Mouse (Mus musculus) neural tube, embryonic 11.5 days (tissue): ENCODE measurements at regions not wholly inside any gene's neighbourhood (a gene's known extent, or its start where the extent isn't known, plus 50 kb on each side); places are given as distances from the start of the nearest gene placed in this dataset.

Experiments
- ATAC-seq: fragments of 200-750 bp; cut with Nextera tagmentation; 2 replicates; pipeline ENCODE4 v1.8.0; 2017; ENCODE audit warnings: moderate number of reproducible peaks, mild to moderate bottlenecking, moderate TSS enrichment, moderate library complexity; ENCODE audit not compliant: insufficient read depth, low FRiP score, low TSS enrichment
- DNase-seq: peaks from one replicate; pipeline ENCODE4 v3.0.0-alpha.2; 2015; ENCODE audit warnings: low spot score
- H3K27ac ChIP-seq: fragments of 300-500 bp; sonication (generic); 2 replicates; pipeline ENCODE4 v1.5.1; 2014; ENCODE audit warnings: low read depth, mild to moderate bottlenecking, low read length
- H3K27me3 ChIP-seq: fragments of 300-500 bp; sonication (generic); 2 replicates; pipeline ENCODE4 v1.6.1; 2014; ENCODE audit warnings: mild to moderate bottlenecking, low read length, mixed read lengths; ENCODE audit not compliant: control insufficient read depth, insufficient read depth
- H3K36me3 ChIP-seq: fragments of 300-500 bp; sonication (generic); 2 replicates; pipeline ENCODE4 v1.6.1; 2014; ENCODE audit warnings: mild to moderate bottlenecking, low read length, moderate library complexity, mixed read lengths; ENCODE audit not compliant: control insufficient read depth, insufficient read depth
- H3K4me1 ChIP-seq: fragments of 300-500 bp; sonication (generic); 2 replicates; pipeline ENCODE4 v1.6.1; 2014; ENCODE audit warnings: low read length, mixed read lengths; ENCODE audit not compliant: control insufficient read depth, insufficient read depth
- H3K4me2 ChIP-seq: fragments of 300-500 bp; sonication (generic); 2 replicates; pipeline ENCODE4 v1.6.1; 2014; ENCODE audit warnings: low read depth, mild to moderate bottlenecking, moderate library complexity
- H3K4me3 ChIP-seq: fragments of 300-500 bp; sonication (generic); 2 replicates; pipeline ENCODE4 v1.5.1; 2014; ENCODE audit warnings: low read depth, low read length
- H3K9ac ChIP-seq: fragments of 300-500 bp; sonication (generic); 2 replicates; pipeline ENCODE4 v1.6.1; 2014; ENCODE audit warnings: mild to moderate bottlenecking, low read length
- H3K9me3 ChIP-seq: fragments of 300-500 bp; sonication (generic); 2 replicates; pipeline ENCODE4 v1.6.1; 2016; ENCODE audit warnings: low read length; ENCODE audit not compliant: control insufficient read depth
- WGBS: fragments of 180-500 bp; shearing (Covaris S2); extraction: QIAGEN DNeasy Blood & Tissue Kit; methylation state at CpG from one replicate; pipeline ENCODE4 v1.1.7; 2014; 5-methylcytosine and 5-hydroxymethylcytosine counted together

DNA sequence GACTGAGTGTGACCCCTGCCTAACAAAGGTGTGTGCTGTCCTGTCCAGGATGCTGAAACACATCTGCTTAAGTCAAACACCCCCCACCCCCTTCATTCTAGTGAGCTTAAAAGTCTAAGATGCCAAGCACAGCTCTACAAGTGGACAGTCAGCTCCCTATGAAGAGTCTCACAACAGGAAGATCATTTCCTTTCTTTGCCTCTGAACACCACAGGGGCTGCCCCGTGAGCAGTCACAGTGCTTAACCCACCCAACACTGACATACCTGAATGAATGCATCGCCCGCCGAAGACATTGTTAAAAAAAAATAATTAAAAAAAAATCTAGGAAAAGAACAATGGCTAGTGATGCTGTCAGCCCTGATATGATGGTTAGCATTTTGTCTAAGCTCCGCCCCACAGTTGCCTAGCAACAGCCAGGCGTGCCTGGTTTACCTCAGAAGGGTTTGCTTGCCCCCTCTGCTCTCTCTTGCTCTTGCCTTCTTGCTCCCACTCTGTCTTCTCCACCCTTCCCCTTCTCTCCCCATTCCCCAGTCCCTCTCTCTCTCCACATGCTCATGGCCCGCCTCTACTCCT lies 187.7 kb downstream of the Ly86 start:
- 77% methylated on average over 7 of the region's 7 CpGs for WGBS
- no peak overlapping the region for H3K9ac ChIP-seq
- H3K27ac ChIP-seq = no peak overlapping the region
- no peaks in the 10 kb centered on the region for H3K4me1 ChIP-seq
- ATAC-seq = no peak
- no peak overlapping the region for H3K4me2 ChIP-seq
- no peaks in the 10 kb centered on the region for H3K36me3 ChIP-seq
- H3K9me3 ChIP-seq = no peaks in the 10 kb centered on the region
- H3K4me3 ChIP-seq = no peak overlapping the region
- H3K27me3 ChIP-seq = no peaks in the 10 kb centered on the region
- no peak for DNase-seq

DNA sequence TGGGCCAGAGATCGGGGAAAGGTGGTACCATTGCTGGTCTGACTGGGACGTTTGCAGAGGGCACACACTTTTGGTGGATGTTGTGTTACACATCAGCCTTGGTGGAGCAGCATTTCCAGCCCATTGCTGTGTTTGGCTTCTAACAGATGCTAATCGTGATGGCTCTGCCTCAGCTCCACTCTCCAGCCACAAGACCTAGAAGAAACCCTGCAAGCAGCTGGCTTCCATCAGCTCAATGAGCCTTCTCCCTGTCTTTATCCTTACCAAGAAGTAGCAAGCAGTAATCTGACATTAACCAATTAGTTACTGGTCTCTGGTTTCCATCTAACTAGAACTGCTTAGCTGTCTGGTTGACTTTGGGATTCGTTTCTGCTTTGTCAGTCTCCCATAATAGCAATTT lies 188.8 kb downstream of the Ly86 start:
- 80% methylated on average over 4 of the region's 4 CpGs for WGBS

DNA sequence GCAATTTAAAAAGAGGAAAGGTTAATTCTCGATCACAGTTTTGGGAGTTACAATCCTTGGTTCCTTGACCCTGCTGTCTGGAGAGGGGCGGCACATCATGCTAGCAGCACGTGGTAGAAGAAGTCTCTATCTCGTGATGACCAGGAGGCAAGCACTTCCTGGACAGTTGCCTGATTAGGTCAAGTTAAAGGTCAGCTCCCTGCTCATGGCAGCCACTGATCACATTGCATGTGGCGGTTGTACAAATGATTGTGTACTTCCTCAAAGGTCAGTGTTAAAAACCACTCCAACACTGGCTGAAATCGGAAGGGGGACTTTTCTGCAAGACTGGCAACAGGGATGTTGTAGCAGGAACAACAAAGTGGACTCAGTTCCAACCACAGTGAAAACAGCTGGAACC lies 192.3 kb downstream of the Ly86 start:
- no peaks in the 10 kb centered on the region for H3K9me3 ChIP-seq
- no peak overlapping the region for H3K4me2 ChIP-seq
- 79% methylated on average over 6 of the region's 6 CpGs for WGBS
- H3K4me1 ChIP-seq = 0 out of 2 replicates have a peak, but pooled peaks cover 2% of the 10 kb centered on the region
- H3K27ac ChIP-seq = no peak overlapping the region
- ATAC-seq (no peak), DNase-seq (no peak)
- no peak overlapping the region for H3K9ac ChIP-seq
- no peaks in the 10 kb centered on the region for H3K27me3 ChIP-seq
- H3K36me3 ChIP-seq = no peaks in the 10 kb centered on the region
- no peak overlapping the region for H3K4me3 ChIP-seq

More for the DNA sequence above, 188.8 kb downstream of the Ly86 start:
- Histone ChIP-seq H3K27ac (no peak overlapping the region), H3K4me1 (no peaks in the 10 kb centered on the region), H3K36me3 (no peaks in the 10 kb centered on the region), H3K4me3 (no peak overlapping the region), H3K27me3 (no peaks in the 10 kb centered on the region), H3K9ac (no peak overlapping the region), H3K4me2 (no peak overlapping the region), H3K9me3 (no peaks in the 10 kb centered on the region)
- ATAC-seq (no peak), DNase-seq (no peak)

DNA sequence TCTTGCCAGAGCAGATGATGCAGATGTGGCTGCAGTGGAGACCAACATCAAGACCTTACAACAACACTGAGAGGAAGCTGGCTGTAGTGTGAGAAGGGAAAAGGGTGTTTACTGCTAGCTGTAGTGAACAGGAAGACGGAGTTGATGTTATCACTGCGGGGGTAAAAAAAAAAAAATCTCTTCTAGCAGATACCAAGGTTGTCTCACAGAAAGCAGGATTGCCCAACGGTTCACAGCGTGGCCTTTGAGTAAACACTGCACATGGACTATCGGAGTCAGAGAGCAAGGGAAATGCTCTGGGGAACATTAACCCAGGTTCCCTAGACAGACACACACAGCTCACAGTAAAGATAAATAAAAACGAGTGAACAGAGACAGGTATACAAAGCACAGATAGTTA lies 192.8 kb downstream of the Ly86 start:
- ATAC-seq = no peak
- Histone ChIP-seq H3K4me1 (0 out of 2 replicates have a peak, but pooled peaks cover 2% of the 10 kb centered on the region), H3K4me3 (no peak overlapping the region), H3K27ac (no peak overlapping the region), H3K36me3 (no peaks in the 10 kb centered on the region), H3K4me2 (no peak overlapping the region), H3K9ac (no peak overlapping the region), H3K9me3 (no peaks in the 10 kb centered on the region), H3K27me3 (no peaks in the 10 kb centered on the region)
- WGBS = 80% methylated on average over 6 of the region's 6 CpGs
- no peak for DNase-seq

DNA sequence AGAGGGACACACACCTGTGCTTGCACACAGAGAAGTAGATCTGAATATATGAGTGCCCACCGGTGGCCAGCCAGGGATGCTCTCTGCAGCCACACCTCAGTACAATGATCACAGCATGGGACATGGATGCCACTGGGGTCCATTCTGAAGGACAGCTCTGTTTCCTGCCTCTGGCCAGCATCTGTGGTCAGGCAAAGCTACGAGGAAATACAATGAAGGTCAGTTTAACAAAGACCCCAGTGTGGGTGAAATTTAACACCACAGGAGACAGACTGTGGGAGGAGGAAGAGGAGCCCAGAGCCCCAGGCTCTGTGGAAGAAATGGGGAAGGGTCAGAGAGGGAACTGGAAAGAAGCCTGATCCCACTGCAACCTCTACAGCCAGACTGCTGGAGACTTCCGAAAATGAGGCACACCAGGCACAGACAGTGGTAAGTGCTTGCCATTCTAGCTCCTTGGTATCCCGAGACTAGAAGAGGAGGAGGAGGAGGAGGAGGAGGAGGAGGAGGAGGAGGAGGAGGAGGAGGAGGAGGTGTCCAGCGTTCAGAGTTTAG lies 196.0 kb downstream of the Ly86 start:
- Histone ChIP-seq H3K9ac (no peak overlapping the region), H3K27ac (no peak overlapping the region), H3K27me3 (no peaks in the 10 kb centered on the region), H3K4me2 (no peak overlapping the region), H3K36me3 (no peaks in the 10 kb centered on the region), H3K4me3 (no peak overlapping the region), H3K4me1 (0 out of 2 replicates have a peak, but pooled peaks cover 2% of the 10 kb centered on the region), H3K9me3 (no peaks in the 10 kb centered on the region)
- 9% methylated on average over 4 of the region's 5 CpGs for WGBS
- DNase-seq (no peak), ATAC-seq (no peak)

DNA sequence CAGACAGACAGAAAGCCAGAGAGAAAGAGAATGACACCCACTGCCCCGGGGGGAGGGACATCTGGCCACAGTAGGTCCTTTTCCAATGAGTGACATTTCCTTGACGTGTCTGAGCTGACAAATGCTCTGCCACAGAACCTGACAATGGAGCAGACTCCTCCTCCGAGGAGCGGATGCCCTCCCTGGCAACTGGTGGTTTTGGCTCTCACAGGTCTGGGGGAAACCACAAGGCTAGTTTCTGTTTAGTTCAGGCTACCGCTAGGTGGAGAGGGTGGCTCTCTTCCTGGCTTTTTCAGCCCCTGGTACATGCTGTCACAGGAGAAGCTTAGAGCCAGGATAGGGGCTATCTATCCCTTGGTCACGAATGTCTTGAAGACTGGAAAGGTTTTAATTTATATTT lies 196.7 kb downstream of the Ly86 start:
- H3K4me1 ChIP-seq = 0 out of 2 replicates have a peak, but pooled peaks cover 2% of the 10 kb centered on the region
- WGBS = 8% methylated on average over 6 of the region's 6 CpGs
- H3K27me3 ChIP-seq = no peaks in the 10 kb centered on the region
- no peak overlapping the region for H3K9ac ChIP-seq
- H3K36me3 ChIP-seq = no peaks in the 10 kb centered on the region
- no peaks in the 10 kb centered on the region for H3K9me3 ChIP-seq
- ATAC-seq (no peak), DNase-seq (peak; percentile 60)
- H3K4me2 ChIP-seq = peak overlapping the region; percentile 22; the same call in 1 of the 2 replicates
- no peak overlapping the region for H3K27ac ChIP-seq
- H3K4me3 ChIP-seq = no peak overlapping the region

DNA sequence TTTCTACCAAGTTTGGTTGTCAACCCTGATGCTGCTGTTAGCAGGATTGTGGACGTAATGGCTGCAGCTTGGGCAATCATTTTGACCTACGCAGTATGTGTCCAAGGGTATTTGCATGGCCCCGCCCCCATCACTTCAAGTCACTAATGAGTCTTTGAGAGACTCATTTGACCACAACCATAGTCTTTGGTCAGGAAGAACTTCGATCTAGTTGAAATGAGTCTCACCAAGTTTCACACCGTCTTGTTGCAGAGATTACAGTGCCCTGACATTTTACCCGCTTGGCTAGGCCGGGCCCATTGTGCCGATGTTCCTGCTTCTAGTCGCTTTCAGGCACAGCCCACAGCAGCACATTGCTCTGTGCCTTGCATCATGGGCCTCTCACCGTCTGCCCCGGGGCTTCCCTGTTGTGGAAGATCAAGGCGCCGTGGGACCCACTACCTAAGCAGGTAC lies 197.8 kb downstream of the Ly86 start:
- no peak overlapping the region for H3K4me2 ChIP-seq
- WGBS = 90% methylated on average over 13 of the region's 13 CpGs
- no peaks in the 10 kb centered on the region for H3K27me3 ChIP-seq
- DNase-seq (no peak), ATAC-seq (no peak)
- no peak overlapping the region for H3K4me3 ChIP-seq
- no peaks in the 10 kb centered on the region for H3K36me3 ChIP-seq
- no peaks in the 10 kb centered on the region for H3K9me3 ChIP-seq
- no peak overlapping the region for H3K9ac ChIP-seq
- no peak overlapping the region for H3K27ac ChIP-seq
- H3K4me1 ChIP-seq = 0 out of 2 replicates have a peak, but pooled peaks cover 2% of the 10 kb centered on the region

DNA sequence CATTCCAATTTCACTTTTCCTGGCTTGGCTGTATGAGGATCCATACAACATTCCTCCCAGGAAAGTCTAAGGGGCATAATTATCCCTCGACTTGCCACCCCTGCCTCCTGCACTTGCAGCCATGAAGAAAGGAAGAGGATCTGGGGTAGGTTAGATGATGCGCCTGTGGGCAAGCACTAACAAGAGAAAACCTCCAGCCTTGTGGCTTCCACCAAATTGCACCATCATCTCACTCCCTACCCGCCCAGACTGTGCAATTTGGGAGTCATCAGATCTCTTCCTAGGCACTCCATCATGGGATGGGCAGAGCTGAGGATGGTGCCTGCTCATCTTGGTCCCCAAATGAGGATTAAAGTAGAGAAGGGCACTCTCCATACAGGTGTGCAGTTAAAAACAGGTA lies 198.8 kb downstream of the Ly86 start:
- Histone ChIP-seq H3K9ac (no peak overlapping the region), H3K9me3 (no peaks in the 10 kb centered on the region), H3K36me3 (no peaks in the 10 kb centered on the region), H3K4me2 (no peak overlapping the region), H3K27me3 (no peaks in the 10 kb centered on the region), H3K4me3 (no peak overlapping the region), H3K4me1 (0 out of 2 replicates have a peak, but pooled peaks cover 2% of the 10 kb centered on the region), H3K27ac (no peak overlapping the region)
- WGBS = 80% methylated on average over 3 of the region's 3 CpGs
- DNase-seq (no peak), ATAC-seq (no peak)

DNA sequence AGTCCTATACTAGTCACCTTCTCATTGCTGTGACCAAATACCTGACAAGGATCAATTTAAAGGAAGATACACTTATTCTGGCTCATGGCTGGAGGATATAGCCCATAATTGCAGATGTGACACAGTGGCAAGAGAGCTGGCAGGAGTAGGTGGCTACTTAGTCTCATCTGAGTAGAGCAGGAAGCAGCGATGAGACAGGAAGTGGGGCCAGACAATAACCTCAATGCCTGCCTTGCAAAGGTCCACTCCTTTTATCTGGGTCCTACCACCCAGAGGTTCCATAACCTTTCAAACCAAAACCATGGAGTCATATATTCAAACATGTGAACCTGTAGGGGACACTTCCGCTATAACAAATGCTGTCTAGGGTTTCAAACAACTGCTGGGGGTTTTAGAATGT lies 199.7 kb downstream of the Ly86 start:
- DNase-seq = no peak
- Histone ChIP-seq H3K36me3 (no peaks in the 10 kb centered on the region), H3K27ac (no peak overlapping the region), H3K4me1 (0 out of 2 replicates have a peak, but pooled peaks cover 2% of the 10 kb centered on the region), H3K9ac (no peak overlapping the region), H3K4me3 (no peak overlapping the region), H3K4me2 (no peak overlapping the region), H3K27me3 (no peaks in the 10 kb centered on the region), H3K9me3 (no peaks in the 10 kb centered on the region)
- no peak for ATAC-seq
- 88% methylated on average over 2 of the region's 2 CpGs for WGBS
